Mouse (Mus musculus) heart, postnatal 0 days (tissue): ENCODE measurements at regions not wholly inside any gene's neighbourhood (a gene's known extent, or its start where the extent isn't known, plus 50 kb on each side); places are given as distances from the start of the nearest gene placed in this dataset. TPM values are rescaled to one million over a fixed set of nuclear protein-coding genes. Genes with fewer than 3 reads are reported as not detected.

Experiments
- ATAC-seq: fragments of 200-750 bp; cut with Nextera tagmentation; 2 replicates; pipeline ENCODE4 v1.8.0; 2017; ENCODE audit warnings: low read depth, moderate number of reproducible peaks, moderate library complexity; ENCODE audit not compliant: insufficient read depth
- DNase-seq: peaks from one replicate; pipeline ENCODE4 v3.0.0-alpha.2; 2016; ENCODE audit warnings: low spot score
- H3K27ac ChIP-seq: fragments of 300-500 bp; sonication (generic); 2 replicates; pipeline ENCODE4 v1.5.1; 2014; ENCODE audit warnings: low read depth, mild to moderate bottlenecking
- H3K27me3 ChIP-seq: fragments of 300-500 bp; sonication (generic); 2 replicates; pipeline ENCODE4 v1.6.1; 2014; ENCODE audit warnings: low read length, mixed read lengths; ENCODE audit not compliant: control insufficient read depth, insufficient read depth
- H3K36me3 ChIP-seq: fragments of 300-500 bp; sonication (generic); replicated peaks from 2 replicates; pipeline ENCODE4 v1.6.1; 2014; ENCODE audit warnings: low read length, mixed read lengths; ENCODE audit not compliant: control insufficient read depth, insufficient read depth
- H3K4me1 ChIP-seq: fragments of 300-500 bp; sonication (generic); 2 replicates; pipeline ENCODE4 v1.6.1; 2014; ENCODE audit warnings: antibody characterized with exemption; ENCODE audit not compliant: control insufficient read depth, insufficient read depth
- H3K4me2 ChIP-seq: fragments of 300-500 bp; sonication (generic); 2 replicates; pipeline ENCODE4 v1.6.1; 2014; ENCODE audit warnings: low read depth, mild to moderate bottlenecking, low read length, moderate library complexity
- H3K4me3 ChIP-seq: fragments of 300-500 bp; sonication (generic); 2 replicates; pipeline ENCODE4 v1.5.1; 2014; ENCODE audit warnings: low read depth, low read length
- H3K9ac ChIP-seq: fragments of 300-500 bp; sonication (generic); replicated peaks from 2 replicates; pipeline ENCODE4 v1.6.1; 2014; ENCODE audit warnings: low read depth, low read length, mixed read lengths
- H3K9me3 ChIP-seq: fragments of 300-500 bp; sonication (generic); replicated peaks from 2 replicates; pipeline ENCODE4 v1.6.1; 2016; ENCODE audit warnings: low read length; ENCODE audit not compliant: control insufficient read depth
- CTCF ChIP-seq: IDR thresholded peaks from 2 replicates; pipeline ENCODE4 v1.5.1; 2016; ENCODE audit warnings: antibody characterized with exemption, control low read depth, low read depth
- EP300 ChIP-seq: IDR thresholded peaks from 2 replicates; pipeline ENCODE4 v1.6.1; 2016; ENCODE audit warnings: antibody characterized with exemption, low read depth
- WGBS: fragments of 180-500 bp; shearing (Covaris S2); extraction: QIAGEN DNeasy Blood & Tissue Kit; methylation state at CpG from one replicate; pipeline ENCODE4 v1.1.7; 2014; 5-methylcytosine and 5-hydroxymethylcytosine counted together
- microRNA-seq: library from miRNA; unstranded; fragments of <30 nt; microRNA quantifications from one replicate; pipeline ENCODE4, GENCODE M21; 2016

DNA sequence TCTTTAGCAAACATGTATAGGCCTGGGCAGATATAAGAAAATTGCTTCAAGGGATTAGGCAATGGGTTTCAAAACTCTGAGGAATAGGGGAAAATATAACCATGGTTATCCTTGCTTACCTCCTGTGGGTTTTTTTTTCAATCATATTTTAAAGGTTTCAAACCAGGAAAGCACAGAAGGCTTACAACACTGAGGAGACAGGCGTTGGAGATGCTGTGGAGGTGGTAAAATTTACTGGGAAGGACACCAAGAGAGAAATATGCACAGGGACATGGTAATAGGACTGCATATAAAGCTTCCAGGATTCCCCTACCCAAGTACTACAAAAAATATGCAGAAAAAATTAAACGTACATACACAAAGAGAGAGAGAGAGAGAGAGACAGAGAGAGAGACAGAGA, 95.0 kb upstream of the Syt1 start:
- no peak for TF ChIP-seq CTCF
- no peak for TF ChIP-seq EP300
- DNase-seq (no peak), ATAC-seq (no peak)
- Histone ChIP-seq H3K4me2 (no peak overlapping the region), H3K4me1 (no peaks in the 10 kb centered on the region), H3K4me3 (no peak overlapping the region), H3K36me3 (no peaks in the 10 kb centered on the region), H3K9me3 (no peaks in the 10 kb centered on the region), H3K27me3 (no peaks in the 10 kb centered on the region), H3K27ac (no peak overlapping the region), H3K9ac (no peak overlapping the region)
- 69% methylated on average over 2 of the region's 2 CpGs for WGBS

DNA sequence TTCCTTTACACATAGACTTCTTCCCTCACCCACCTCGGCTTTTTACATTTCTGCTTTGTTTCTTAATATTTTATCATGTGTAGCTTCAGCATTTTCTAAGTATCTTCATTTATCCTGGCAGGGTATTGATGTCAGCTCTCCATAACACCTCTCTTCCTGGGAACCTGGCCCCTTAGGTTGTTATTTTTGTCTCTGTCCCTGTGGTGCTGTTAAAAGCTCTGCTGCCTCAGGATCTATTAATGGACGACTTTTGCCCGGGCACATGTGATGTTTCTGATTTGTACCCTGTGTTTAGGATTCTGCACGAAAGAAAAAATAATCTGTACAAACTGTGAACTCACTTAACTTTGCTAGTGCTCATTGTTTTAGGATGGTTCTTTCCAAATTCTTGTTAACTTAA, 81.4 kb upstream of the Syt1 start:
- Histone ChIP-seq H3K4me1 (0 out of 2 replicates have a peak, but pooled peaks cover 3% of the 10 kb centered on the region), H3K36me3 (no peaks in the 10 kb centered on the region), H3K27ac (0 out of 2 replicates have a peak overlapping the region, but pooled peaks have one; percentile 26), H3K27me3 (no peaks in the 10 kb centered on the region), H3K9ac (no peak overlapping the region), H3K9me3 (no peaks in the 10 kb centered on the region), H3K4me3 (no peak overlapping the region), H3K4me2 (no peak overlapping the region)
- 31% methylated on average over 4 of the region's 4 CpGs for WGBS
- no peak for TF ChIP-seq EP300
- no peak for TF ChIP-seq CTCF
- DNase-seq (no peak), ATAC-seq (no peak)

DNA sequence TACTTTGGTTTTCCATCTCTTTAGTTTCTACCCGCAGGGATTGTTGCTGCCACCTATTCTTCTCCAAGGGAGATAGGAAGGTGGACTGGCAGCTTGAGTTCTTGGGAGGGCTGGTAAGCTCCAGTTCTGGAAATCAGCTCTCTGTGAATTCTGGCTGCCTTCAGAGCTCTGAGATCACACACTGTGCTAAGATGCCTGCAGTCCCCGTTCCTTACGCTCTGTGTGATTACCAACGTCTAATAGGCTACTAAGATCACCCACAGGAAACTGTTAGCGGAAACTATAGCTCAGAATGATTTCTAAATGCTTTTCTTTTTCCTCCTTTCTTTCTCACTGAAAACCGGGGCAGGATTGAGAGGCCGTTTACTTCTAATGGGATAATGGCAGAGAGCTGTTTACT, 69.0 kb upstream of the Syt1 start:
- Histone ChIP-seq H3K36me3 (no peaks in the 10 kb centered on the region), H3K4me2 (peak overlapping the region; percentile 12; the same call in 1 of the 2 replicates), H3K4me1 (no peaks in the 10 kb centered on the region), H3K4me3 (no peak overlapping the region), H3K27me3 (no peaks in the 10 kb centered on the region), H3K9me3 (no peaks in the 10 kb centered on the region), H3K9ac (no peak overlapping the region), H3K27ac (no peak overlapping the region)
- 53% methylated on average over 7 of the region's 7 CpGs for WGBS
- no peak for DNase-seq
- no peak for ATAC-seq
- TF ChIP-seq CTCF (no peak), EP300 (no peak)

DNA sequence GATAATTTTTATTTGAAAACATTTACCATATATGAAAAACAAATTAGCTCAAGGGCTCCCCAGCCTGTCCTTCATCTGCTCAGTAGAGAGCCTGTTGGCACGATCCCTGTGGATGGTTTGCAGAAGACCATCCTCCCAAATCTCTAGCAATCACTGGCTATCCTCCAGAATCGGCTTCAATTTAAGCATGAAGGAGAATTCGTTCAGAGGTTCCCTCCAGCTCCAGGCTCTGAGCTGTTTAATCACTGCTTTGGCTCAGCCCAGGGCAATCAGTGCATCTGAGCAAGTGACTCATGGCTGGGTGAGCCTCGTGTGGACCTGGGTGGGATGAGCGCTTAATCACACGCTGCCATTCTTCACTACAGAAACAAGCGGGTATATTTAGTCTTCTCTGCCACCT, 63.4 kb upstream of the Syt1 start:
- no peak overlapping the region for H3K9ac ChIP-seq
- H3K27me3 ChIP-seq: no peaks in the 10 kb centered on the region
- H3K36me3 ChIP-seq: no peaks in the 10 kb centered on the region
- no peak overlapping the region for H3K4me3 ChIP-seq
- no peak overlapping the region for H3K4me2 ChIP-seq
- 77% methylated on average over 7 of the region's 7 CpGs for WGBS
- ATAC-seq (no peak), DNase-seq (no peak)
- no peaks in the 10 kb centered on the region for H3K4me1 ChIP-seq
- TF ChIP-seq CTCF (no peak), EP300 (no peak)
- no peak overlapping the region for H3K27ac ChIP-seq
- no peaks in the 10 kb centered on the region for H3K9me3 ChIP-seq

Small RNAs in the stretch of these regions (microRNA-seq; reads per million reads assigned to microRNA genes)
- not detected for gene Gm44495
